Mouse (Mus musculus) embryonic facial prominence, embryonic 11.5 days (tissue): ENCODE measurements around the gene Spice1. TPM values are rescaled to one million over a fixed set of nuclear protein-coding genes. Genes with fewer than 3 reads are reported as not detected.

Source experiments
- ATAC-seq: fragments of 200-750 bp; cut with Nextera tagmentation; replicated peaks from 2 replicates; pipeline ENCODE4 v1.8.0; 2017; ENCODE audit warnings: low read depth; ENCODE audit not compliant: insufficient number of reproducible peaks, low FRiP score, low TSS enrichment
- DNase-seq: peaks from one replicate; pipeline ENCODE4 v3.0.0-alpha.2; 2015; ENCODE audit warnings: low spot score
- H3K27ac ChIP-seq: fragments of 300-500 bp; sonication (generic); replicated peaks from 2 replicates; pipeline ENCODE4 v1.5.1; 2014; ENCODE audit warnings: mild to moderate bottlenecking, low read depth, low read length, control low read depth
- H3K27me3 ChIP-seq: fragments of 300-500 bp; sonication (generic); 2 replicates; pipeline ENCODE4 v1.6.1; 2014; ENCODE audit warnings: mild to moderate bottlenecking, low read length, moderate library complexity, mixed read lengths; ENCODE audit not compliant: control insufficient read depth, insufficient read depth
- H3K36me3 ChIP-seq: fragments of 300-500 bp; sonication (generic); replicated peaks from 2 replicates; pipeline ENCODE4 v1.6.1; 2014; ENCODE audit warnings: low read depth, mild to moderate bottlenecking, low read length, moderate library complexity, mixed read lengths; ENCODE audit not compliant: control insufficient read depth, insufficient read depth
- H3K4me1 ChIP-seq: fragments of 300-500 bp; sonication (generic); 2 replicates; pipeline ENCODE4 v1.6.1; 2014; ENCODE audit warnings: low read length, mixed read lengths; ENCODE audit not compliant: control insufficient read depth, insufficient read depth
- H3K4me2 ChIP-seq: fragments of 300-500 bp; sonication (generic); 2 replicates; pipeline ENCODE4 v1.6.1; 2014; ENCODE audit warnings: low read depth, mild to moderate bottlenecking, control low read depth, low read length, moderate library complexity
- H3K4me3 ChIP-seq: fragments of 300-500 bp; sonication (generic); 2 replicates; pipeline ENCODE4 v1.5.1; 2014; ENCODE audit warnings: low read depth, low read length, control low read depth
- H3K9ac ChIP-seq: fragments of 300-500 bp; sonication (generic); replicated peaks from 2 replicates; pipeline ENCODE4 v1.6.1; 2014; ENCODE audit warnings: mild to moderate bottlenecking, control low read depth, low read length
- H3K9me3 ChIP-seq: fragments of 300-500 bp; sonication (generic); replicated peaks from 2 replicates; pipeline ENCODE4 v1.6.1; 2016; ENCODE audit warnings: mild to moderate bottlenecking, low read length, inconsistent platforms, mixed read lengths; ENCODE audit not compliant: control insufficient read depth
- WGBS: fragments of 180-500 bp; shearing (Covaris S2); extraction: QIAGEN DNeasy Blood & Tissue Kit; methylation state at CpG from one replicate; pipeline ENCODE4 v1.1.7; 2014; 5-methylcytosine and 5-hydroxymethylcytosine counted together
- polyA plus RNA-seq: library from polyadenylated mRNA; unstranded; fragments of >200 nt; fragmentation: Nextera tagmentation; extraction: Ambion mirVana; gene quantifications from 2 replicates; pipeline ENCODE4 v1.2.1, GENCODE M21; 2014

The Spice1 gene
- polyA plus RNA-seq, 1 experiment from 2014 or later: 32.4 TPM

GRCm38 (mm10) chr16:44410176-44410575 lies 63.3 kb downstream of the Spice1 start:
- Histone ChIP-seq H3K27ac (no peak overlapping the region), H3K4me1 (no peaks in the 10 kb centered on the region), H3K36me3 (no peaks in the 10 kb centered on the region), H3K9ac (no peak overlapping the region), H3K4me2 (no peak overlapping the region), H3K9me3 (no peaks in the 10 kb centered on the region), H3K4me3 (no peak overlapping the region), H3K27me3 (no peaks in the 10 kb centered on the region)
- WGBS: 64% methylated on average over 6 of the region's 6 CpGs
- ATAC-seq (no peak), DNase-seq (no peak)

- Histone ChIP-seq H3K9me3 (no peaks in the 10 kb centered on the region), H3K4me3 (no peak overlapping the region), H3K36me3 (no peaks in the 10 kb centered on the region), H3K27me3 (no peaks in the 10 kb centered on the region), H3K4me1 (no peaks in the 10 kb centered on the region), H3K4me2 (no peak overlapping the region), H3K27ac (no peak overlapping the region), H3K9ac (no peak overlapping the region)
- WGBS: 78% methylated on average over 8 of the region's 8 CpGs
- ATAC-seq (no peak), DNase-seq (no peak)
Observed at GRCm38 (mm10) chr16:44417596-44417995, 70.7 kb downstream of the Spice1 start.

GRCm38 (mm10) chr16:44421735-44422134 lies 74.8 kb downstream of the Spice1 start:
- DNase-seq (no peak), ATAC-seq (no peak)
- no peak overlapping the region for H3K4me2 ChIP-seq
- WGBS: 83% methylated on average over 8 of the region's 8 CpGs
- no peaks in the 10 kb centered on the region for H3K9me3 ChIP-seq
- no peaks in the 10 kb centered on the region for H3K4me1 ChIP-seq
- no peaks in the 10 kb centered on the region for H3K27me3 ChIP-seq
- H3K36me3 ChIP-seq: no peaks in the 10 kb centered on the region
- no peak overlapping the region for H3K4me3 ChIP-seq
- H3K27ac ChIP-seq: no peak overlapping the region
- no peak overlapping the region for H3K9ac ChIP-seq

GRCm38 (mm10) chr16:44423499-44423898 lies 76.6 kb downstream of the Spice1 start:
- no peaks in the 10 kb centered on the region for H3K9me3 ChIP-seq
- no peak overlapping the region for H3K4me3 ChIP-seq
- DNase-seq: no peak
- ATAC-seq: no peak
- no peak overlapping the region for H3K27ac ChIP-seq
- 59% methylated on average over 3 of the region's 3 CpGs for WGBS
- H3K27me3 ChIP-seq: no peaks in the 10 kb centered on the region
- H3K4me2 ChIP-seq: no peak overlapping the region
- no peaks in the 10 kb centered on the region for H3K4me1 ChIP-seq
- no peaks in the 10 kb centered on the region for H3K36me3 ChIP-seq
- H3K9ac ChIP-seq: no peak overlapping the region

GRCm38 (mm10) chr16:44428456-44428855 lies 81.5 kb downstream of the Spice1 start:
- 80% methylated on average over 5 of the region's 5 CpGs for WGBS
- DNase-seq (no peak), ATAC-seq (no peak)
- Histone ChIP-seq H3K27me3 (no peaks in the 10 kb centered on the region), H3K9ac (no peak overlapping the region), H3K36me3 (no peaks in the 10 kb centered on the region), H3K4me3 (no peak overlapping the region), H3K4me1 (no peaks in the 10 kb centered on the region), H3K9me3 (no peaks in the 10 kb centered on the region), H3K27ac (no peak overlapping the region), H3K4me2 (no peak overlapping the region)

- ATAC-seq: no peak
- no peaks in the 10 kb centered on the region for H3K36me3 ChIP-seq
- no peak for DNase-seq
- no peaks in the 10 kb centered on the region for H3K9me3 ChIP-seq
- no peak overlapping the region for H3K4me3 ChIP-seq
- no peak overlapping the region for H3K27ac ChIP-seq
- no peak overlapping the region for H3K4me2 ChIP-seq
- H3K27me3 ChIP-seq: no peaks in the 10 kb centered on the region
- H3K4me1 ChIP-seq: no peaks in the 10 kb centered on the region
- 66% methylated on average over 7 of the region's 7 CpGs for WGBS
- no peak overlapping the region for H3K9ac ChIP-seq
Observed at GRCm38 (mm10) chr16:44430021-44430420, 83.1 kb downstream of the Spice1 start.

- H3K4me1 ChIP-seq: no peaks in the 10 kb centered on the region
- no peak for DNase-seq
- 86% methylated on average over 7 of the region's 7 CpGs for WGBS
- no peak overlapping the region for H3K9ac ChIP-seq
- H3K4me3 ChIP-seq: no peak overlapping the region
- no peak for ATAC-seq
- H3K9me3 ChIP-seq: no peaks in the 10 kb centered on the region
- H3K4me2 ChIP-seq: no peak overlapping the region
- no peaks in the 10 kb centered on the region for H3K27me3 ChIP-seq
- no peak overlapping the region for H3K27ac ChIP-seq
- no peaks in the 10 kb centered on the region for H3K36me3 ChIP-seq
Observed at GRCm38 (mm10) chr16:44434931-44435330, 88.0 kb downstream of the Spice1 start.

- Histone ChIP-seq H3K27ac (no peak overlapping the region), H3K4me1 (no peaks in the 10 kb centered on the region), H3K4me2 (no peak overlapping the region), H3K4me3 (no peak overlapping the region), H3K9ac (no peak overlapping the region), H3K9me3 (no peaks in the 10 kb centered on the region), H3K27me3 (no peaks in the 10 kb centered on the region), H3K36me3 (no peaks in the 10 kb centered on the region)
- ATAC-seq (no peak), DNase-seq (no peak)
- 71% methylated on average over 4 of the region's 4 CpGs for WGBS
Observed at GRCm38 (mm10) chr16:44435481-44435880, 88.6 kb downstream of the Spice1 start.
